Mouse (Mus musculus): ENCODE measurements around the gene Tmc6. TPM values are rescaled to one million over a fixed set of nuclear protein-coding genes. Genes with fewer than 3 reads are reported as not detected.

Tmc6 gene
- total RNA-seq, 2 experiments from 2014 or later, result 4.5 to 8.9 TPM

- DNase-seq (ENCODE audit: low spot score in 2 of 2), result peak in 1 of 2 experiments; percentile 52
- intact Hi-C loops (cut with DNase I), result no loop called here
Measured at GRCm38 (mm10) chr11:117766275-117766674, 15.7 kb downstream of the Tmc6 start.

- no peak for DNase-seq (ENCODE audit: low spot score in 2 of 2)
- intact Hi-C loops (cut with DNase I), result no loop called here
Measured at GRCm38 (mm10) chr11:117765361-117765760, 16.6 kb downstream of the Tmc6 start.

GRCm38 (mm10) chr11:117764319-117764718 lies 17.7 kb downstream of the Tmc6 start:
- no peak for DNase-seq (ENCODE audit: low spot score in 2 of 2)
- intact Hi-C loops (cut with DNase I), result no loop called here

- intact Hi-C loops (cut with DNase I), result no loop called here
- DNase-seq (ENCODE audit: low spot score in 2 of 2), result no peak
Measured at GRCm38 (mm10) chr11:117762246-117762645, 19.8 kb downstream of the Tmc6 start.

GRCm38 (mm10) chr11:117761801-117762200 lies 20.2 kb downstream of the Tmc6 start:
- DNase-seq (ENCODE audit: low spot score in 2 of 2), result no peak
- intact Hi-C loops (cut with DNase I), result no loop called here

GRCm38 (mm10) chr11:117760374-117761119 lies 21.5 kb downstream of the Tmc6 start:
- no peak for DNase-seq (ENCODE audit: low spot score in 2 of 2)
- intact Hi-C loops (cut with DNase I), result no loop called here

GRCm38 (mm10) chr11:117759267-117759666 lies 22.7 kb downstream of the Tmc6 start:
- DNase-seq (ENCODE audit: low spot score in 2 of 2), result no peak
- intact Hi-C loops (cut with DNase I), result no loop called here

GRCm38 (mm10) chr11:117755891-117756290 lies 26.1 kb downstream of the Tmc6 start:
- intact Hi-C loops (cut with DNase I), result no loop called here
- DNase-seq (ENCODE audit: low spot score in 2 of 2), result no peak

GRCm38 (mm10) chr11:117751544-117751943 lies 30.5 kb downstream of the Tmc6 start:
- DNase-seq (ENCODE audit: low spot score in 2 of 2), result no peak
- intact Hi-C loops (cut with DNase I), result no loop called here

GRCm38 (mm10) chr11:117749414-117749813 lies 32.6 kb downstream of the Tmc6 start:
- intact Hi-C loops (cut with DNase I), result no loop called here
- DNase-seq (ENCODE audit: low spot score in 2 of 2), result peak; percentile 80 to 85

GRCm38 (mm10) chr11:117748628-117749027 lies 33.4 kb downstream of the Tmc6 start:
- intact Hi-C loops (cut with DNase I), result no loop called here
- DNase-seq (ENCODE audit: low spot score in 2 of 2), result no peak

GRCm38 (mm10) chr11:117743454-117744030 lies 38.5 kb downstream of the Tmc6 start:
- no peak for DNase-seq (ENCODE audit: low spot score in 2 of 2)
- intact Hi-C loops (cut with DNase I), result no loop called here

- no peak for DNase-seq (ENCODE audit: low spot score in 2 of 2)
- intact Hi-C loops (cut with DNase I), result no loop called here
Measured at GRCm38 (mm10) chr11:117742715-117743114, 39.3 kb downstream of the Tmc6 start.

GRCm38 (mm10) chr11:117742243-117742642 lies 39.8 kb downstream of the Tmc6 start:
- intact Hi-C loops (cut with DNase I), result no loop called here
- no peak for DNase-seq (ENCODE audit: low spot score in 2 of 2)

- intact Hi-C loops (cut with DNase I), result no loop called here
- no peak for DNase-seq (ENCODE audit: low spot score in 2 of 2)
Measured at GRCm38 (mm10) chr11:117741128-117741527, 40.9 kb downstream of the Tmc6 start.

- no peak for DNase-seq (ENCODE audit: low spot score in 2 of 2)
- intact Hi-C loops (cut with DNase I), result no loop called here
Measured at GRCm38 (mm10) chr11:117738123-117738522, 43.9 kb downstream of the Tmc6 start.

- no peak for DNase-seq (ENCODE audit: low spot score in 2 of 2)
- intact Hi-C loops (cut with DNase I), result no loop called here
Measured at GRCm38 (mm10) chr11:117736037-117736689, 45.8 kb downstream of the Tmc6 start.

GRCm38 (mm10) chr11:117731470-117731869 lies 50.5 kb downstream of the Tmc6 start:
- no peak for DNase-seq (ENCODE audit: low spot score in 2 of 2)
- intact Hi-C loops (cut with DNase I), result no loop called here

GRCm38 (mm10) chr11:117730490-117730838 lies 51.5 kb downstream of the Tmc6 start:
- no peak for DNase-seq (ENCODE audit: low spot score in 2 of 2)
- intact Hi-C loops (cut with DNase I), result no loop called here

GRCm38 (mm10) chr11:117729798-117730489 lies 52.1 kb downstream of the Tmc6 start:
- intact Hi-C loops (cut with DNase I), result no loop called here
- no peak for DNase-seq (ENCODE audit: low spot score in 2 of 2)
